Mouse (Mus musculus) kidney, embryonic 15.5 days (tissue): ENCODE measurements at regions not wholly inside any gene's neighbourhood (a gene's known extent, or its start where the extent isn't known, plus 50 kb on each side); places are given as distances from the start of the nearest gene placed in this dataset.

Source experiments
- ATAC-seq: fragments of 200-750 bp; cut with Nextera tagmentation; replicated peaks from 2 replicates; pipeline ENCODE4 v1.8.0; 2017; ENCODE audit warnings: moderate TSS enrichment; ENCODE audit not compliant: low FRiP score
- H3K27ac ChIP-seq: fragments of 300-500 bp; sonication (generic); 2 replicates; pipeline ENCODE4 v1.5.1; 2015; ENCODE audit warnings: mild to moderate bottlenecking, inconsistent platforms
- H3K27me3 ChIP-seq: fragments of 300-500 bp; sonication (generic); 2 replicates; pipeline ENCODE4 v1.6.1; 2015; ENCODE audit warnings: inconsistent platforms
- H3K36me3 ChIP-seq: fragments of 300-500 bp; sonication (generic); 2 replicates; pipeline ENCODE4 v1.6.1; 2015; ENCODE audit warnings: inconsistent platforms
- H3K4me1 ChIP-seq: fragments of 300-500 bp; sonication (generic); 2 replicates; pipeline ENCODE4 v1.6.1; 2015; ENCODE audit warnings: inconsistent platforms
- H3K4me2 ChIP-seq: fragments of 300-500 bp; sonication (generic); 2 replicates; pipeline ENCODE4 v1.6.1; 2015; ENCODE audit warnings: moderate library complexity, mild to moderate bottlenecking, inconsistent platforms
- H3K4me3 ChIP-seq: fragments of 300-500 bp; sonication (generic); replicated peaks from 2 replicates; pipeline ENCODE4 v1.5.1; 2015; ENCODE audit warnings: mild to moderate bottlenecking, inconsistent platforms
- H3K9ac ChIP-seq: fragments of 300-500 bp; sonication (generic); 2 replicates; pipeline ENCODE4 v1.6.1; 2015; ENCODE audit warnings: mild to moderate bottlenecking, inconsistent platforms
- H3K9me3 ChIP-seq: fragments of 300-500 bp; sonication (generic); replicated peaks from 2 replicates; pipeline ENCODE4 v1.6.1; 2016; ENCODE audit warnings: inconsistent platforms
- WGBS: fragments of 180-500 bp; shearing (Covaris S2); methylation state at CpG from one replicate; pipeline ENCODE4 v1.1.7; 2015; ENCODE audit warnings: mixed read lengths; 5-methylcytosine and 5-hydroxymethylcytosine counted together

GRCm38 (mm10) chr4:131205127-131205526 is 260.9 kb downstream of the Matn1 start:
- H3K4me3 ChIP-seq, result no peak overlapping the region
- 70% methylated on average over 2 of the region's 2 CpGs for WGBS
- H3K27ac ChIP-seq, result no peak overlapping the region
- no peak overlapping the region for H3K4me2 ChIP-seq
- H3K9me3 ChIP-seq, result no peaks in the 10 kb centered on the region
- H3K36me3 ChIP-seq, result no peaks in the 10 kb centered on the region
- H3K27me3 ChIP-seq, result no peaks in the 10 kb centered on the region
- no peak for ATAC-seq
- no peaks in the 10 kb centered on the region for H3K4me1 ChIP-seq
- no peak overlapping the region for H3K9ac ChIP-seq

- no peaks in the 10 kb centered on the region for H3K9me3 ChIP-seq
- no peaks in the 10 kb centered on the region for H3K27me3 ChIP-seq
- no peaks in the 10 kb centered on the region for H3K4me1 ChIP-seq
- no peak overlapping the region for H3K4me2 ChIP-seq
- no peaks in the 10 kb centered on the region for H3K36me3 ChIP-seq
- H3K9ac ChIP-seq, result no peak overlapping the region
- 63% methylated on average over 4 of the region's 4 CpGs for WGBS
- no peak overlapping the region for H3K4me3 ChIP-seq
- ATAC-seq, result no peak
- H3K27ac ChIP-seq, result no peak overlapping the region
Observed at GRCm38 (mm10) chr4:131205685-131206084, 261.5 kb downstream of the Matn1 start.

GRCm38 (mm10) chr4:131206181-131206885 is 262.1 kb downstream of the Matn1 start:
- Histone ChIP-seq H3K27ac (no peak overlapping the region), H3K36me3 (no peaks in the 10 kb centered on the region), H3K4me1 (no peaks in the 10 kb centered on the region), H3K9ac (no peak overlapping the region), H3K4me2 (no peak overlapping the region), H3K4me3 (no peak overlapping the region), H3K9me3 (no peaks in the 10 kb centered on the region), H3K27me3 (no peaks in the 10 kb centered on the region)
- ATAC-seq, result no peak
- WGBS, result 85% methylated on average over 8 of the region's 8 CpGs

GRCm38 (mm10) chr4:131206886-131207200 is 262.7 kb downstream of the Matn1 start:
- Histone ChIP-seq H3K27ac (no peak overlapping the region), H3K36me3 (no peaks in the 10 kb centered on the region), H3K9me3 (no peaks in the 10 kb centered on the region), H3K9ac (no peak overlapping the region), H3K27me3 (no peaks in the 10 kb centered on the region), H3K4me1 (no peaks in the 10 kb centered on the region), H3K4me2 (no peak overlapping the region), H3K4me3 (no peak overlapping the region)
- 66% methylated on average over 4 of the region's 4 CpGs for WGBS
- no peak for ATAC-seq

GRCm38 (mm10) chr4:131207249-131207648 is 263.1 kb downstream of the Matn1 start:
- 72% methylated on average over 2 of the region's 2 CpGs for WGBS
- no peaks in the 10 kb centered on the region for H3K36me3 ChIP-seq

GRCm38 (mm10) chr4:131208166-131208565 is 264.0 kb downstream of the Matn1 start:
- Histone ChIP-seq H3K36me3 (no peaks in the 10 kb centered on the region), H3K27ac (no peak overlapping the region), H3K4me1 (no peaks in the 10 kb centered on the region), H3K9ac (no peak overlapping the region), H3K4me3 (no peak overlapping the region), H3K4me2 (no peak overlapping the region), H3K27me3 (no peaks in the 10 kb centered on the region), H3K9me3 (no peaks in the 10 kb centered on the region)
- WGBS, result 73% methylated on average over 9 of the region's 9 CpGs
- ATAC-seq, result no peak

More at GRCm38 (mm10) chr4:131207249-131207648, 263.1 kb downstream of the Matn1 start:
- H3K9me3 ChIP-seq, result no peaks in the 10 kb centered on the region
- H3K27me3 ChIP-seq, result no peaks in the 10 kb centered on the region
- no peak overlapping the region for H3K4me3 ChIP-seq
- ATAC-seq, result no peak
- H3K9ac ChIP-seq, result no peak overlapping the region
- no peak overlapping the region for H3K27ac ChIP-seq
- H3K4me1 ChIP-seq, result no peaks in the 10 kb centered on the region
- H3K4me2 ChIP-seq, result no peak overlapping the region

- H3K27me3 ChIP-seq, result no peaks in the 10 kb centered on the region
- no peak overlapping the region for H3K4me3 ChIP-seq
- no peaks in the 10 kb centered on the region for H3K36me3 ChIP-seq
- no peak for ATAC-seq
- H3K9ac ChIP-seq, result no peak overlapping the region
- no peaks in the 10 kb centered on the region for H3K9me3 ChIP-seq
- WGBS, result 92% methylated on average over 6 of the region's 6 CpGs
- no peak overlapping the region for H3K4me2 ChIP-seq
- H3K27ac ChIP-seq, result no peak overlapping the region
- H3K4me1 ChIP-seq, result no peaks in the 10 kb centered on the region
Observed at GRCm38 (mm10) chr4:131208637-131209036, 264.5 kb downstream of the Matn1 start.

- H3K27me3 ChIP-seq, result no peaks in the 10 kb centered on the region
- no peaks in the 10 kb centered on the region for H3K36me3 ChIP-seq
- H3K4me3 ChIP-seq, result no peak overlapping the region
- 0 out of 2 replicates have a peak, but pooled peaks cover 3% of the 10 kb centered on the region for H3K4me1 ChIP-seq
- no peak for ATAC-seq
- no peaks in the 10 kb centered on the region for H3K9me3 ChIP-seq
- H3K27ac ChIP-seq, result no peak overlapping the region
- WGBS, result 55% methylated on average over 4 of the region's 4 CpGs
- no peak overlapping the region for H3K9ac ChIP-seq
- H3K4me2 ChIP-seq, result no peak overlapping the region
Observed at GRCm38 (mm10) chr4:131212711-131213110, 268.5 kb downstream of the Matn1 start.

- Histone ChIP-seq H3K27ac (no peak overlapping the region), H3K4me1 (0 out of 2 replicates have a peak, but pooled peaks cover 3% of the 10 kb centered on the region), H3K4me3 (no peak overlapping the region), H3K27me3 (no peaks in the 10 kb centered on the region), H3K9ac (no peak overlapping the region), H3K9me3 (no peaks in the 10 kb centered on the region), H3K36me3 (no peaks in the 10 kb centered on the region), H3K4me2 (no peak overlapping the region)
- ATAC-seq, result no peak
- 86% methylated on average over 10 of the region's 11 CpGs for WGBS
Observed at GRCm38 (mm10) chr4:131215682-131216081, 271.5 kb downstream of the Matn1 start.

- H3K4me2 ChIP-seq, result no peak overlapping the region
- H3K27ac ChIP-seq, result no peak overlapping the region
- no peaks in the 10 kb centered on the region for H3K27me3 ChIP-seq
- WGBS, result 94% methylated on average over 3 of the region's 3 CpGs
- H3K4me3 ChIP-seq, result no peak overlapping the region
- ATAC-seq, result no peak
- 0 out of 2 replicates have a peak, but pooled peaks cover 3% of the 10 kb centered on the region for H3K4me1 ChIP-seq
- H3K9ac ChIP-seq, result no peak overlapping the region
- H3K36me3 ChIP-seq, result no peaks in the 10 kb centered on the region
- no peaks in the 10 kb centered on the region for H3K9me3 ChIP-seq
Observed at GRCm38 (mm10) chr4:131216361-131216760, 272.2 kb downstream of the Matn1 start.

- Histone ChIP-seq H3K4me2 (no peak overlapping the region), H3K4me3 (no peak overlapping the region), H3K36me3 (no peaks in the 10 kb centered on the region), H3K9ac (no peak overlapping the region), H3K27ac (no peak overlapping the region), H3K9me3 (no peaks in the 10 kb centered on the region), H3K4me1 (0 out of 2 replicates have a peak, but pooled peaks cover 3% of the 10 kb centered on the region), H3K27me3 (no peaks in the 10 kb centered on the region)
- WGBS, result 81% methylated on average over 4 of the region's 4 CpGs
- no peak for ATAC-seq
Observed at GRCm38 (mm10) chr4:131217083-131217482, 272.9 kb downstream of the Matn1 start.

GRCm38 (mm10) chr4:131217571-131218155 is 273.5 kb downstream of the Matn1 start:
- no peak overlapping the region for H3K4me3 ChIP-seq
- H3K9me3 ChIP-seq, result no peaks in the 10 kb centered on the region
- 20% methylated on average over 7 of the region's 7 CpGs for WGBS
- no peak overlapping the region for H3K4me2 ChIP-seq
- ATAC-seq, result no peak
- no peak overlapping the region for H3K27ac ChIP-seq
- no peaks in the 10 kb centered on the region for H3K36me3 ChIP-seq
- no peaks in the 10 kb centered on the region for H3K27me3 ChIP-seq
- H3K9ac ChIP-seq, result no peak overlapping the region
- 0 out of 2 replicates have a peak, but pooled peaks cover 3% of the 10 kb centered on the region for H3K4me1 ChIP-seq
